Mouse (Mus musculus): Measurements from ENCODE around the gene Xrcc6.

The Xrcc6 gene

DNA sequence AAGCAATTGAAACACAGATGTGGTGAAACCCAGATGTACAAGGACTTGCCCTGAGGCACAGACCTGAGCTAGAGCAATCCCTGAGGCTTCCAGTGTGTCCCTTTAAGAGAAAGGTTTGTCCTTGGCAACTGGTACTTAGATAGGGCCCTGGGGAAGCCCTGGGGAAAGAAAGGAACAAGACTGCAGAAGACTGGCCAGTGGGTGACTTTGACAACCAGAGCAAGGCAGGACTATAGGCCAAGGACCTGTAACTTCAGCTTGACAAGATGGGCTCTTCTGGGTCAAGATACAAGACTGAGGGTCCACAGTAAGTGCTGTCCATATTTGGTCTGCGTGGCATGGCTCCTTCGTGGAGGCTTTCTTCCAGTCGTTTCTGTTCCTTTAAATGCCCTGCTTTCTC is at the start of gene Xrcc6:
Gene Xrcc6 (plus strand): TSS at position 190 of the 400 bp plus-strand sequence.
- no peak for DNase-seq

DNA sequence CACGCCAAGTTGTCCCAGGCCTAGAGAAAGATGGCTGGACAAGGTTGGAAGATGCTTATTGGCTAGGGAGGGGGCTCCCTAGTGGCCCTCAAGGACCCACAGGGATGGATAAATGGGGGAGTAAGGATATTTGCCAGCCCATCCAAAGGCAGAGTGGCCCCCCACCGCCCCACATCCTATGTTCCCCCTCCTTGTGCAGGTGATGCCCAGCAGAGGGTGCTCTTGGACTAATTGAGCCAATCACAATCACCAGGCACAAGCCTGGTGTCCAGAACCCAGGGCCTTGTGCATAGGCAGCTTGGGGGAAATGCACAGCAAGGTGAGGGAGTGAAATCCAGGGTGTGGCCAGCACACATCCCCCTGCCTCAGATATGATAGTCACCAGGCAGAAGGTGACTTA is 49.4 kb upstream of the Xrcc6 start:
- DNase-seq: peak; percentile 83 to 85

DNA sequence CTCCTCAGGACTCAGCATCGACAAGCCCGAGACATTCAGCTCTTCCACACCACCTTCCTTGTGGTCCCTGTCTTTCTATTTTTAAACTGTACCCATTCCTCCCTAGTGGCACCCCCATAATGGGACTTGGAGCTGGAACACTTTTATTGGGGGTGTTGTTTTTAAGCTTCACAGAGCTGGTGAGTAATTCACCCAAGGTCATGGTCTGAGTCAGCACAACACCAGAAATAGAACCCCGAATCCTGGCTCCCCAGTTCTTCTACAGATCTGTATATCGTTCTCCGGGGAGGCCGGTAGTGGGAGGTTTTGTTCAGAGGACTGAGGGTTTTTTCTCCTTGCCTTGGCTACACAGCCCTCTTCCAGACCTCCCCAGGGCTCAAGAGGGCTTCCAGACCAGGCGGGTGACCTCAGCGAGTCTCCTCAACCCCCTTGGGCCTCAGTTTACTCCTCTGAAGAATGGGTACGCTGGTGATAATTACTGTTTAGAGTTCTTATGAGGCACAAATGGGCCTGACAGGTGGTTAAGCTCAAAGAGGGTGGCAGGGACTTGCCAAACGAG is 48.4 kb upstream of the Xrcc6 start:
- DNase-seq: no peak

DNA sequence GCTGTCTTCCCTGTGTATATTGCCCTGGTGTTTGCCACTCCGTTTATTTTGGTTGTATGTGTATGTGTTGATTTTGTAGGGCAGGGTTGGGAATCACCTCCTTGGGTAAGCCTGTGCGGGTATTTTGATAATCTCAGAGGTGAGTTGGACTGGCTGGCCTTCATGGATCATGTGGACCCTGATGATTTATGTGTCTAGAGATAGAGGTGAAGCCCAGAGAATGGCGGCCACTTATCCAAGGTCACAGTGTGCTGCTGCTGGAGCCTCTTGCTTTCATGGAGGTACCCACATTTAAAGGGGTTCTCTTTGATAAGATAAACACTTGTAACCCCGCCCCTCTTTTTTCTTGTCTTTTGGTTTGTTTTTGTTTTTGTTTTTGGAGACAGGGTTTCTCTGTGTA is 47.9 kb upstream of the Xrcc6 start:
- no peak for DNase-seq

DNA sequence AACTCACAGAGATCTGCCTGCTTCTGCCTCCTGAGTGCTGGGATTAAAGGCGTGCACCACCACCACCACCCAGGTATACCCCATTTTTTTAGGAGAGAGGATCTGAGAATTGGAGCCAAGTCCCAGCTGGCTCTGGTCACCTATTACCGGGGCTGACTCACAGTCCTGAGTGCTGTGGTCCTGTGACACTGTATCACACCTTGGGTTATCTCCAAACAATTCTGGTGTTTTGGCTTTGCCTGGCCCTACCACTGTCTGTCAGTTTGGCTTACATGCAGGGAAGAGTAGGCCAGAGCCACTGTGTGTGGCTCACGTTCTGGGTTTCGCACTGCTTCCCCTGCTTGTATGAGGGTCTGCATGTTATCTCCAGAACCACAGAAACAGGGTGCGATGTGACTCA is 47.4 kb upstream of the Xrcc6 start:
- DNase-seq: no peak

DNA sequence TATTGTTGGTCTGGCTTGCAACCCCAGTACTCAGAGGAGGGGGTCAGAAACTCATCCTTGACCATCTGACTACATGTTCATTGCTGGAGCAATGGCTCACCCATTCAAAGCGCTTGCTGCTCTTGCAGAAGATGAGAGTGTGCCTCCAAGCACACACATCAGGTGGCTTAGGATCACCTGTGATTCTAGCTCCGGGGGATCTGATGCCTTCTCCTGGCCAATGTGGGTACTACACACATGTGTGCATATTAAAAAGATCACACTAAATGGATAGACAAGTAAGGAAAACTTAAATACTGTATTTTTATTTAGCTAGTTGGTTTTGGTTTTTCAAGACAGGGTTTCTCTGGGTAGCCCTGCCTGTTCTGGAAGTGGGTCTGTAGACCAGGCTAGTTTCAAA is 46.6 kb upstream of the Xrcc6 start:
- DNase-seq: no peak

DNA sequence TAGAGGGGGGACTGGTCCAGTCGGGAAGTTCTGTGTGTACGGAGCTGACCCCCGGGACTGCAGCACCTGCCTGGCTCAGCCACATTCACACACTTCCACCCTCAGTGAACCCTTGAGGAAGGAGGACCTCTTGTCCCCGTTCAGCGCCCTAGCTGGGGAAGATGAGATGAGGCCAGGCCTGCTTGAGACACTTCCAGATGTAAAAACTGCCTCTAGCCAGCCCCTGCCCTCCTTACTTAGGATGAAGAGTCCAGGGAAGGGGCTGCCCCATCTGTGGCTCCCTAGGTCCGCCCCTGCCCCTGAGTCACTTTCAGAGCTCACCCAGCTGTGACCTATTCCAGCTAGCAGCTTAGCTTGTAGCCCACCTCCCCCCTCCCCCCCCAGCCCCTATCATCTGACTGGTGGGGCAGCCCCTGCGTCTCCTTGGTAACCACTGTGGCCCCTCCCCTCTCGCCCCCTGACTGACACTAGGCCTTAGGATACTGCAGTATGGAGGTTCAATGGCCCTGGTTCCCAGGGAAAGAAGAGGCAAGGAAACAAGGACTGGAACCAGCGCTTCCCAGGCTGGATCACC is 44.4 kb upstream of the Xrcc6 start:
- no peak for DNase-seq

DNA sequence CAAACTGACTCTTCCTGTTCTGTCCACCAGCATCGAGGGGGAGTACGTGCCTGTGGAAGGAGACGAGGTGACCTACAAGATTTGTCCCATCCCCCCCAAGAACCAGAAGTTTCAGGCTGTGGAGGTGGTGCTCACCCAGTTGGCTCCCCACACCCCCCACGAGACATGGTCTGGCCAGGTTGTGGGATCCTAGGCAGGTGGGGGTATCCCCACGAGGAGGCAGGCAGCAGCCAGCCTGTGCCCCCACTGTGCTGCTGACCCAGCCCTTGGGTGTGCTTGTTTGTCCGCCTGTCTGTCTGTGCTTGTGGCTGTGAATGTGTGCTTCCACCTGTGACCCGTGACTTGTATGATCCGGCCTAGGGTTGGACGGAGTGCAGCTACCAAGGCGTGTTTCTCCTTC is 38.6 kb upstream of the Xrcc6 start:
- no peak for DNase-seq

DNA sequence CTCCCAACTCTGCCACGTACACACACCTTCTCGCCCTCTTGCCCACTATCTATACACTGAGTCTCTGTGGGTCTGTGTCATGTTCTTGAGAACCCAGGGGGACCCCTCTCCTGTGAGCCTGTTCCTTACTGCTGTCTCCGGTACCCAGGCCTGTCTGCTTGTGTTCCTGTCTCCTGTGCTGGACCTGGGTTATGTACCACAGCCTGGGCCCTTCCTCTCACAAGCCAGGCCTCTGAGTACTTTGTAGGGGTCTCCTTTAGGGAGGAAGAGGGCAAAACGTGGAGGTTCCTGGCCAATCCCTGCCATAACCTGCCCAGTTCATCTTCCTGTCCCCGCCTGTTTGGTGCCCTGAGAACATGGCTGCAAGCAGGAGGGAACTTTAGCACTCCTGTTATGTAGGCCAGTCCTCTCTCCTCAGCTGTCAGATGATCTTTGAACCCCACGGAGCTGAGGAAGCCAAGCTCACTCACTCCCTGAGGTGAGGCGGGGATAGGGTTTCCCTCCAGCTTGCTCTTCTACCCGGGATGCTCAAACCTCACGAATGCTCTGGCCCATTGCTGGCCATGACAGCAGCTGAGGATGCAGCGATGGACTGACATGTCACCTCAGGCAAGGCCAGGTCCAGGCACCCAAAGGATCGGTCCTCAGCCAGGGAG is 38.0 kb upstream of the Xrcc6 start:
- DNase-seq: no peak

DNA sequence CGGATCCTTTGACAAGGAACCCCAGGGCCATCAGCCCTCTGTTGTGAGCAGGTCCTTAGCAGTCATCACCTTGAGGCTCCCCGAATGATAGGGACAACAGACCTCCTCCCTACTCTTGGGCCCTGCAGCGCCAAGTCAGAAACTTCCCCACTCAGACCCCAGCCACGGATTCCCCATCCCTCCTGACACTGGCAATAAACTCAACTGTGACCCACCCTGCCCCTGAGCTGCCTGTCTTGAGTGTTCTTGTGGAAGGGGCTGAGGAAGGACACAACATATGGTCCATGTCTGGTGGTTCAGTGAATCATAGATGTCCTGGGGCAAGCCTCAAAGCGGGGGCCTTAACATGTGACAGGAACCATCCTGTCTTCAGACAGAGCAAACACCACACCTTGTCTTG is 36.9 kb upstream of the Xrcc6 start:
- DNase-seq: no peak

DNA sequence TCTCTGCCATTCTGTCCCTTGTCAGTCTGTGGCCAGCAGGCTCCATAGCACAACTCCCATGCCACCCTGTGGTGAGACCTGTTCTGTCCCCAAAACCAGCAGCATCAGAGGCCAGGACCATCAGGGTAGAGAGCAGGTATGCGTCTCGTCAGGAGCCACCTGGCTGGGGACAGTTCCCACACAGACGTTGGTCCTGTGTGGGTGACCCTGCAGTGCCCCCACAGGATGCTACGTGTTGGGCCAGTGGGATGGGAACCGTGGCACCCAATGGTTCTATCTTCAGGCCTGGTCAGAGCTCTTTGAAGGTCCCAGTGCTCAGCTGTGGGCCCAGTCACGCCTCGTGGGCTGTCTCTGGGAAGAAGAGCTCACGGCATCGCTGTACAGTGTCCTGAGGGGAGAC is 36.5 kb upstream of the Xrcc6 start:
- no peak for DNase-seq

DNA sequence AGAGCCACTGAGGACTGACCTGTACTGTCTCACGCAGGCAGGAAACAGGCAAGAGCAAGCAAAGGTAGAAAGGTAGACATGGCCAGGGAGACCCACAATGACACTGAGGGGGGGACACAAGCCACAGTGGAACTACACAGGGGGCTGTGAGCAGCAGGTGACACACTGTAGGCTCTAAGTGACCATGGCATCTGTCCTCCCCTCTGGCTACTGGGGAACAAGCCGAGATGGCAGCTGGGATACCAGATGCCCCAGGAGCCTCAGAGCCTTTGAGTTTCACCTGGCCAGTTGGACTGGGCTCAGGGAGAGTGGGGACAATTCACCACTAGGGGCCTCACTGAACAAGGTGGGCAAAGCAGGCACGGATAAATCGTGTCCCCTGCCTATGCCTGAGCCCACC is 35.3 kb upstream of the Xrcc6 start:
- DNase-seq: no peak

DNA sequence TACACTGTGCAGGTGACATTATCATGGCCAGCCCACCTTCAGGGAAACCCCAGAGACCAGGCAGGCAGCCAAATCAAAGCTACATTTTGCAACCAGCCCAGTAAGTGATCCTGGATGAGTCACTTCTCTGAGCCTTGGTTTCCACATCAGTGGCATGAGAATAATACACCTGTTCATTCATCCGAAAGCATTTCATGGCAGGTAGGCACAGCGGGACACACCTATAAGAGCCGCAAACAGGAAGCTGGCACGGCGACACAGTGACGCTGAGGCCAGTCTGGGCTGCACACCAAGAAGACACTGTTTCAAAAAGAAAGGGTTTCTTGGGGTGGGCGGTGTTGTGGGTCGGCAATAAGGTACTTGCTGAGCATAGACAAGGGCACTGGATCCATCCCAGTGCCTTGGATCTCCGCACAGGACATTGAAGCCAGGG is 33.5 kb upstream of the Xrcc6 start:
- DNase-seq: peak; percentile 66 to 75

DNA sequence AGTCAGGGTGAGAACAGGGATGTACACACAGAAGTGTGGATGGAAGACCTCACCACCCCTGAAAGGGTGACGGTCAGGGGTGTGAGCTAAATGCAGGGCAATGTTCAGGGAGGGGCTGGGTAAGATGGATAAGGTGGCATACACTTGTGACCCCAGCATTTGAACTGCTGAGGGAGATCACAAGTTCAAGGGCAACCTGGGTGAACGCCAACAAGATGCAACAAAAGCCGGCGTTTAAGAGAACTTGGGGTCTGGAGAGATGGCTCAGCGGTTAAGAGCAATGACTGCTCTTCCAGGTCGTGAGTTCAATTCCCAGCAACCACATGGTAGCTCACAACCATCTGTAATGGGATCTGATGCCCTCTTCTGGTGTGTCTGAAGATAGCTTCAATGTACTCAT is 32.9 kb upstream of the Xrcc6 start:
- no peak for DNase-seq

DNA sequence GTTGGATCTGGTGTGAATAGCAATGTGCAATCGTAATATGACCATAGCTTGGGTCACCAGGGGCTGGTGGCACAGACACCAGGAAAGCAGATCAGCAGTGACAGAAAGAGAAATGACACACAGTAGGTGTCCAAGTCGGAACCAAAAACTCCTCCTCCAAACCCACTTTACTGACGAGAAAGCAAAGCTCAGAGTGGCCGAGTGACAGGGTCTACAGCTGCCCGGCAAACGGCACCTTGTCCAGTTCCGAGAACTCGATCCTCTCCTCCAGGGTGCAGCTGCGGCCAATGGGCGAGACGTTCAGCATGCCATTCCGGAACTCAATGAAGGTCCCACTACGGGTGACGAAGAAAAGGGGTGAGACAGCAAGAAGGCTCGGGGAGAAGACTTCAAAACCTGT is 32.2 kb upstream of the Xrcc6 start:
- no peak for DNase-seq

DNA sequence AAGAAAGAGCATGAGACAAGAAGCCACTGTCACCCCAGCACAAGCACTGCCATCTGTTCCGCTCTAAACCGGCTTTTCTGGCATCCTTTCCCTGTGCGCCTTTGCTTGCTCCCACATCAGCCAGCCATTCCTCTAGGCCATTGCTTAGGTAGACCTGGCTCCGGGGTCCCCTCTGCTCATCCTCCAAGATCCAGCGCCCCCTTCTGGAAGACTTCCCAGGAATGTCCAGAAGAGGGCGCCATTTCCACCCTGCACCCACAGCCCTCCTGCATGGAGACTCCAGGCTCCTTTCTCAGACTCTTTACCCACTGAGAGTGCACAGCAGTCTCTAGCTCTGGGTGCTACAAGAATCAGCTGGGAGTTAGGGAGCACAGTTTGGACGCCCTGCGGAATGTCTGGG is 31.2 kb upstream of the Xrcc6 start:
- peak; percentile 71 to 81 for DNase-seq

DNA sequence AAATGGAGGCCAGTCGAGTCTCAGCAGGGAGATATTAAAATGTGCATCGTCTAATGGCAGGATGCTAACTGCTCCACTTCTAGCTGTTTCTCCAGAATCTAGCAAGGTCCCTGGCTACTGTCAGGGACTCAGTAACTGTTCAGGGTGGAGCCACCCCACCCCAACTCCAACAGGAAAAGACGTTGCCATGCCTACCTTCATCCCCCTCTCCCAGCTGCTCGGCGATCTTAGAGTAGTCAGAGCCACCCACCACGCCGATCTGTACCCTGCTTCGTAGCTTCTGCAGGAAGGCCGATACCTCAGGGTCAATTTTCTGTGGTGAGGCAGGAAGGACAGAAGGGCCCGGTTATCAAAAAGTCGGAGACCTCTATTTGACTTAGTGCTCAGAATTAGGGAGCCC is 30.0 kb upstream of the Xrcc6 start:
- DNase-seq: no peak

DNA sequence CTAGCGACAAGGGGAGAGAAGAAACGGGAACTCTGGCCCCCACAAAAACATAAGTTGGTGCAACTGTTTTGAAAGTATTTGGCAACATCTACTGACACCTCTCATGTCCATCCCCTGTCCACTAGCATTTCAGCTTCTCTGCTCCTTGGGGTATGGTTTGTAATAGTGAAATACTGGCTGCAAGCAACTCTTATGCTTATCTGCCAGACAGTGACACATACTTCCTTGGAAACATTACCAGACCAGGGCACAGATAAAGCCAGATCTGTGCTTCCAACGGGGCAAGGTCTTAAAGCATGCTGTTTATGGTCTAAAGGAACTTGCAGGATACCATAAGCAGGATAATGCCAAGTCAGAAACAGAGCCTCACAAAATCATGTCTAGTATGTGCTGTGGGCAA is 28.7 kb upstream of the Xrcc6 start:
- DNase-seq: no peak

DNA sequence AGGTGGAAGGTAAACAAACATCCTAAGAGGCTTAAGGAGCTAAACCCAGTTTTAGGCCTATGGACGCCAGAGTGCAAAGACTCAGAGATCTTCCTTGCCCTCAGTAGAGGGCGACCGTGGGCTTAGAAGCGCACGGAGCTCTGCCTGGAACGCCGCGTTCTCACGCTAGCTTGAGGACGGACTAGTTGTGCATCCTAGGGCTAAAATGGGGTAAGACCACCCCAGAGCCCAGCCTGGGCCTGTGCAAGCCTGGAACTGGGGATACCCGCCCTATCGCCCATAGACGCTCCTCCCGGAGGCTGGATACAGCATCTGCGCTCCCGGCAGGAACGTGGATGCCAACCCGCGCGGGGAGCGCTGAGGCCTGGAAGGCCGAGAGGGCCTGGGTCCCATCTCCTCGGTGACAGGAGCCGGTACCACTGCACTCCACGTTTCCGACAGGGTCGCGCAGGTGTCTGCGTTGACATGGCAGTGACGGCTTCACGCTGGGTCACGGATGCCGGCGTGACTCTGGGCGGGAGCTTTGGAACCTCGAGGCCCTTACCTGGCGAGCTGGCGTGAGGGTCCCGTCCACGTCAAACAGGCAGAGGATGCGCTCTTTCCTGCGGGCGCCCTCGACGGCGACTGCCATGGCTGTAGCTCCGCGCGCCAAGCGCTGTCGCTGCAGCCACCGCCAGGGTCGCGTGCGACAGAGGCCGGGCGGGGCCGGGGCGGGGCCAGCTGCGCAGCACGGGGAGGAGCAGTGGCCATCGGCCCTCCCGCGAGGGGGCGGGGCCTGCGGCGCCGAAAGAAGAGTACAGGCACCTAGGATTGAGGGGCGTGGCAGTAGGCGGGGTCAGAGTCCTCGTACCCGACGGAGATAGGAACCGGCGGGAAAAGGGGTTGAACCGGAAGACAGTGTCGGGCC is 27.2 kb upstream of the Xrcc6 start, which contains the start of gene Pmm1:
Gene Pmm1 (minus strand): TSS at position 760 of the 907 bp plus-strand sequence.
- DNase-seq: peak; percentile 100

DNA sequence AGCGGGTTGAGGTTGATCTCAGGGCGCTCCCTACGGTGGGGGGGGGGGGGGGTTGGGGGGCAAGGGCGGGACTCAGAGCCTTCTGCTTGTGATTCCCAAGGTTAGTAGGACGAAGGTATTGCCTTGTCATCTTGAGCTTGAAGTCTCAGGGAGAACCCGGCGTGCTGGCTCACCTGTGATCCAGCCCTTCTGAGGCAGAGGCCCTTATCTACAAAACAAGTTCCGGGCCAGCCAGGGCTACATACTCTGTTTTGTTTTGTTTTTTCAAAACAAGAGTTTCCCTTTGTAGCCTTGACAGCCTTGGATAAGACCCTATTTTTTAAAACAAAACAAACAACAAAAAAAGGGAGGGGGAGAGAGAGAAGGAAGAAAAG is 26.6 kb upstream of the Xrcc6 start:
- no peak for DNase-seq

DNA sequence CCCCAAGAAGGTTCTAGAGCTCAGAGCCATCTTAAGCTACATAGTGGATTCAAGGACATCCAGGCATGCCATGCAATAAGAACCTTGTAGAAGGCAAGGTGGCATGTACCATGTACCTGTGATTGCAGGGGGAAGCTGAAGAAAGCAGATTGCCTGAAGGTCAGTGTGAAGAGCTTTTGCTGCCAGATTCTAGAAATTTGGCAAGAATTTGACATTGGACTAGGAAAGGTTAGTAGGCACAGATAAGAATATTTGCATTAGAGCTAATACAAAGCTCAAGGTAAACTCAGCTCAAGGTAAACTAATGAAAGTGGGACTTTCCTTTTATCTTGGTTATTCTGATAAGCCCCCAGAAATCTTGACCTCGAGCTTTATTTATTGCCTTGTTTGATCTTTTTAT is 23.4 kb upstream of the Xrcc6 start:
- DNase-seq: no peak

DNA sequence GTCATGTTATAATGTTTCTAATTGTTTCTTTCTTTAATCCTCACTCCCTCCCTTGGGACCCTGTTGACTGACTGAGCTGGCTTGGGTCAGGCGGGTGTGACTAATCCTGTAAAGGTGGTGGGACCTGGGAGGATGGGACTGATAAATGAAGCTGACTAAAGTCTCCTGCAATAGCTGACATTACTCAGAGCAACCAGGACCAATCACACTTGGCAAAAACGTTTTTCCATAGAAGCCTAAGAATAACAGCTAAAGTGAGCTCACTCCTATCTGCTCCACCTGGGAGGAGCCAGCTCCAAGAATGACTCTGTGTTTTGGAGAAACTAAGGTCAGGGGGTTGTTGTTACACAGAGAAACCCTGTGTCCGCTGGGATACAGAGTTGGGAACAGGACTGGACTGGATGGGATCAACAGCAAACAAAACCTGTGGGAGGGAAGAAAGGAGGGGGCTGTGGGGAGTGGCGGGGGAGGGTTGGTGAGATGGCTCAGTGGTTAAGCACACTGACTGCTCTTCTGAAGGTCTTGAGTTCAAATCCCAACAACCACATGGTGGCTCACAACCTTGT is 22.6 kb upstream of the Xrcc6 start:
- DNase-seq: no peak

DNA sequence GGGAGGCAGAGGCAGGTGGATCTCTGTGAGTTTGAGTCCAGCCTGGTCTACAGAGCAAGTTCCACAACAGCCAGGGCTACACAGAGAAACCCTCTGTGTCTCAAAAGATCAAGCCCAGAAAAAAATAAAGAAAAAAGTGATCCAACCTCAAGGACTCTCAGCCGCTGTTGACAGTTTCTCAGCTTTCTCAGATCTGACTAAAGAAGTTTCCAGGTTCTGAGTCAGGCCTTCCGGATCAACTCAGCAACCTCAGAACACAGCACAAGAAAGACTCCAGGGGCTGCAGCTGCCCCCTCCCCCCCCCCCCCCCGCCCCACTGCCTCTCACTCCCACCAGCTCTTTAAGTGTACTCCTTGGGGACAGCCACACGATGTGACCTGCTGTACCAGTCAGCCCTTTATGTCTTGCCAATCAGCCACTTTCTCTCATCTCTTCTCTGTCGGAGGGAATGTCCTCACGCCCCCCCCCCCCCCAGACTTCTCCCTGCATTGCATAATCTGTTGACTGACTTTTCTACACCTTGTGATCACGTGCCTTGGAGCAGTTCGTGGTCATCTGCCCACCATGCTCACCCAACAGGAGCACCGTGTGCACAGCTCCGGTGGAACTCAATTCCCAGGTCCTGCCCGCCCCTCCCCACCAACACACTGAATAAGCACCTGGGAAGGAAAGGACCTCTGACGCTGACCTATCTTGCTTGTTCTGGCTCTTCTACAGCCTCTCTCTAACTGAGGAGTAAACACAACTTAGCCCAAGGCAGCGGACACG is 21.4 kb upstream of the Xrcc6 start:
- no peak for DNase-seq

All from cerebellum, postnatal 10 days (tissue).